Mouse (Mus musculus) C2C12 (cell line): Measurements from ENCODE around the gene Tm9sf2. TPM values are rescaled to one million over a fixed set of nuclear protein-coding genes. Genes with fewer than 3 reads are reported as not detected.
A peak's percentile ranks its signal among the peaks of the same experiment; 100 is the strongest.

ENCODE experiments used
- H3K27me3 ChIP-seq: one replicate; pipeline ENCODE4 v1.6.1; 2011; ENCODE audit not compliant: control insufficient read depth, insufficient read depth, insufficient read length
- H3K36me3 ChIP-seq: one replicate; pipeline ENCODE4 v1.6.1; 2011; ENCODE audit not compliant: control insufficient read depth, insufficient read depth
- H3K4me3 ChIP-seq: one replicate; pipeline ENCODE4 v1.5.1; 2011; ENCODE audit warnings: mild to moderate bottlenecking, control low read depth; ENCODE audit not compliant: poor library complexity, insufficient read depth, severe bottlenecking
- H3K79me2 ChIP-seq: one replicate; pipeline ENCODE4 v1.6.1; 2011; ENCODE audit not compliant: control insufficient read depth, insufficient read depth
- H3K79me3 ChIP-seq: one replicate; pipeline ENCODE4 v1.6.1; 2011; ENCODE audit warnings: low read depth, control low read depth
- H3ac ChIP-seq: one replicate; pipeline ENCODE3; 2011; ENCODE audit warnings: low read depth; ENCODE audit not compliant: control insufficient read depth, insufficient read length
- CEBPB ChIP-seq: IDR thresholded peaks from one replicate; pipeline ENCODE4 v1.6.1; 2011; ENCODE audit warnings: low read depth, mild to moderate bottlenecking, control low read depth, moderate library complexity
- CTCF ChIP-seq: IDR thresholded peaks from one replicate; pipeline ENCODE4 v1.5.1; 2011; ENCODE audit not compliant: control insufficient read depth, insufficient read depth, insufficient read length
- FOSL1 ChIP-seq: IDR thresholded peaks from one replicate; pipeline ENCODE4 v1.8.0; 2011; ENCODE audit warnings: mild to moderate bottlenecking, low read length; ENCODE audit not compliant: poor library complexity, insufficient read depth, severe bottlenecking
- MAX ChIP-seq: IDR thresholded peaks from one replicate; pipeline ENCODE4 v1.6.1; 2011; ENCODE audit warnings: mild to moderate bottlenecking, control low read depth
- MYOD1 ChIP-seq: IDR thresholded peaks from one replicate; pipeline ENCODE4 v1.6.1; 2011; ENCODE audit warnings: low read depth; ENCODE audit not compliant: control insufficient read depth, insufficient read length
- MYOG ChIP-seq: IDR thresholded peaks from one replicate; pipeline ENCODE4 v1.6.1; 2011; ENCODE audit not compliant: control insufficient read depth, insufficient read length; ENCODE audit errors: extremely low read depth
- USF1 ChIP-seq: IDR thresholded peaks from one replicate; pipeline ENCODE4 v1.6.1; 2011; ENCODE audit warnings: low read depth, mild to moderate bottlenecking, control low read depth, moderate library complexity
- long read RNA-seq, 2 experiments: library from polyadenylated mRNA; unstranded; transcript quantifications; one replicate each; pipeline ENCODE4 v2.0.0; 2019 to 2020
- polyA plus RNA-seq: library from polyadenylated mRNA; unstranded; fragments of >200 nt; fragmentation: generic; extraction: Trizol; gene quantifications from one replicate; pipeline ENCODE4 v1.2.1, GENCODE M21; 2012; ENCODE audit warnings: missing spikeins

The Tm9sf2 gene
- 44.6 TPM for polyA plus RNA-seq
- long read RNA-seq, experiment 1, transcript Tm9sf2-201 (17 exons, 3,107 nt), result major isoform, 93 of 119 reads
- long read RNA-seq, experiment 1, partial matches to known transcripts, result 14 of 119 reads
- long read RNA-seq, experiment 1, other reads (novel, unspliced or antisense), result 12 of 119 reads
- long read RNA-seq, experiment 2, transcript Tm9sf2-201 (17 exons, 3,107 nt), result major isoform, 1,110 of 1,169 reads
- long read RNA-seq, experiment 2, partial matches to known transcripts, result 7 of 1,169 reads
- long read RNA-seq, experiment 2, other reads (novel, unspliced or antisense), result 52 of 1,169 reads

DNA sequence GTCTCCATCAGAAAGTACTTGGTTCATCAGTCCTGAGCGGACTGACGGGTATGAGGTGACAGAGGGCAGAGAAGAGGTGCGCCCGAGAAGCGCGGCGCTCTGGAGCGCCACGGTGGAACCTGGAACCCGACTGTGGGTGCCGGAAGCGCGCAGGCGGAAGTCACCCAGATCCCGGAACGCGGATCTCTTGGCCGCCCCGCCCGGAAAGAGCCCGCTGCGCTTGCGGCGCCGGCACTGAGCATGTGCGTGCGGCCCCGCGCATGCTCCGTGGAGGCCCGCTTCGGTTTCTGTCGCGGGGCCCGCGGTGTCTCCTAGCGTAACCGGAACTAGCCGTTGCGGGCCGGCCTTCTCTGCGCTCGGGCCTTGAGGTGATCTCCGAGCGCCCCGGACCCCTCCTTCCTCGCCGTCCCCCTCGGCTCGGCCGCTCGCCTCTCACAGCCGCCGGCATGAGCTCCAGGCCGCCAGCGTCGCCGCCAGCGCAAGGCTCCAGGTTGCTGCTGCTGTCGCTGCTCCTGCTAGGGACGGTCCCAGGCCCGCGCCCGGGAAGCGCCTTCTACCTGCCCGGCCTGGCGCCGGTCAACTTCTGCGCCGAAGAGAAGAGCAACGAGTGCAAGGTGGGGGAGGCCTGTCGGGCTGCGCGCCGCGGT is at the start of gene Tm9sf2:
Gene Tm9sf2, plus strand, starts transcription at position 217 of the 647 bp plus-strand sequence.
- Histone ChIP-seq H3K27me3 (no peaks in the 10 kb centered on the region), H3K79me2 (peaks cover 50% of the 10 kb centered on the region), H3K4me3 (peak within 1 kb of the TSS; percentile 95), H3K79me3 (peaks cover 48% of the 10 kb centered on the region), H3K36me3 (peaks cover 11% of the 10 kb centered on the region), H3ac (peak within 1 kb of the TSS; percentile 99)
- TF ChIP-seq MYOD1 (no peak), MAX (peak; percentile 46)

DNA sequence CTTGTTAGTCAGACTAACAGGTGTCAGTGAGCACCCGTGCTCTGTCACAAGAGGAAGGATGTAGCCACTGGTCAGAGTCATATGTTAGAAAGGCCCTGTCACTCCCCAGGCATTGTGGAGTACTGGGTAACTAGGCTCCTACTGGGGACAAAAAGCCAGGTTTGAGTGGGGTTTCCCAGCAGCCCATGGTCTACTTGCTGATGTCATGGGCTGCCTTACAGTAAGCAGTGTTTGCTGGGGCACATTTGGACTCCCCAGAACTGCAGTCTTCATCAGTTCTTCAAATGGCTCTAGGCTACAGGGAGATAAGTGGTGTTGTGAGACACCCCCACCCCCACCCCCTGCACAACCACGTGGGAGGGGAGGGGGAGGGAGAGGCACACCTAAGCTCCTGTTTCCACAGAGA is 48.9 kb upstream of the Tm9sf2 start:
- no peak overlapping the region for H3ac ChIP-seq
- no peaks in the 10 kb centered on the region for H3K79me2 ChIP-seq
- no peaks in the 10 kb centered on the region for H3K79me3 ChIP-seq
- no peak overlapping the region for H3K4me3 ChIP-seq
- H3K27me3 ChIP-seq, result no peaks in the 10 kb centered on the region
- TF ChIP-seq FOSL1 (no peak), USF1 (no peak), CEBPB (no peak), MAX (no peak), MYOG (no peak), CTCF (no peak), MYOD1 (no peak)
- no peaks in the 10 kb centered on the region for H3K36me3 ChIP-seq

DNA sequence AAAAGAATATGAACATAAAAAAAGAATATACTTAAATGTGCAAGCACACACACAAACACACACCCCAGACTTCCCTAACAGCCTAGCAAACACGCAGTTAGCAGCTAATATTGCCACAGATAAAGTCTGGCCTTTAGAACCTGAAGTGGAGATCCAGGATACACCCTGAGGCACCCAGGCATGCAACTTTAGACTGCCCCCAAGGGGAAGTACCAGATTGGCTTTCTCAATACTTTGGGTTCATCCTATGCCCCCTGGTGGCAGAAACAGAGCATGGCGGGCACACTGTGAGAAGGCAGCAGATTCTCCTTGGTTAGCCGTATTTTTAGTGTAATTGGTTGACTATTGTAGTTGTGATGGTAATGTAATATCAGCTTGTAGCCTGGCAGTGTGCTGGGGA is 46.2 kb upstream of the Tm9sf2 start:
- Histone ChIP-seq H3K79me2 (no peaks in the 10 kb centered on the region), H3K4me3 (no peak overlapping the region), H3K79me3 (no peaks in the 10 kb centered on the region), H3K27me3 (no peaks in the 10 kb centered on the region), H3K36me3 (no peaks in the 10 kb centered on the region), H3ac (no peak overlapping the region)
- TF ChIP-seq FOSL1 (no peak), MYOD1 (no peak), MYOG (no peak), CEBPB (no peak), CTCF (peak; percentile 85), MAX (no peak), USF1 (no peak)

DNA sequence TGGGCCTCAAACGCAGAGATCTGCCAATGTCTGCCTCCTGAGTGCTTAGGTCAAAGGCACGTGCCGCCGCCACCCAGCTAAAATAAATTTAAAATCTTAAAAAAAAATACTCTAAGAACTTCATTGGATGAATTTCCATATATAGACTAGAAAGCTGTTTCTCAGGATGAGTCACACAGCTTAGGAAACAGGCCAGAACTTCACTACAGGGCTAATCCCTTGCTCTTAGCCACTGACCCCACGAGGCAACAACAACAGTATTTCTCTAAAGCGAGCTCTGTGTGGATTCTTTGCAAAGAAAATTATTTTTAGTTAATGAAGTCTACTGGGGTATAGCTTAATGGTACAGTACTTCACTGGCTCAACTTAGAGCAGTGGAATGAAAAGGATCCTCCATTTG is 45.5 kb upstream of the Tm9sf2 start:
- H3K79me2 ChIP-seq, result no peaks in the 10 kb centered on the region
- TF ChIP-seq CTCF (no peak), FOSL1 (no peak), MAX (no peak), MYOG (no peak), USF1 (no peak), CEBPB (no peak), MYOD1 (no peak)
- H3ac ChIP-seq, result no peak overlapping the region
- H3K79me3 ChIP-seq, result no peaks in the 10 kb centered on the region
- no peak overlapping the region for H3K4me3 ChIP-seq
- H3K36me3 ChIP-seq, result no peaks in the 10 kb centered on the region
- no peaks in the 10 kb centered on the region for H3K27me3 ChIP-seq

DNA sequence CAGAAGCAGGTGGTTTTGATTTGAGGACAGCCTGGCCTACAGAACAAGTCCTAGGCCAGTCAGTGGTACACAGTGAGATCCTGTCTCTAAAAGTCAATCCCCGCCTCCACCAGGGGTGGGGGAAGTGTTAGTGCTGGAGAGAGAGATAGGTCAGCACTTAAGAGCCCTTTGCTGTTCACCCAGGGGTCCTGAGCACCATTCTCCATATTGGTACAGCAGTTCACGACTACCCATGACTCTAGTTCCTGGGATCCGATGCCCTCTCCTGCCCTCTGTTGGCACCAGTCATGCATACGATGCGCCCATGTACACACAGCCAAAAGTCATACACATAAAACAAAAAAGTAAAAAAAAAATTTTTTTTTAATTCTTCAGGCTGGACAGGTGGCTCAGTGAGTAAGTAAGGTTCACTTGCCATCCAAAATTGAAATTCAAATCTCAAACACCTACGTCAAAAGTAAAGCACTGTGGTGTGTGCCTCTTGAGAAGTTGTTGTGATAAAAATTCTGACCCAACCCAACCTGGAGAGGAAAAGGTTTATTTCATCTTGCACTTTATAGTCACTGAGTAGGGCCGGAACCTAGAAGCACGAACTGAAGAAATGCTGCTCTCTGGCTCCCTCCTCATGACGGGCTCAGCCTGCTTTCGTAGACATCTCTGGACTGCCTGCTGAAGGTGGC is 44.3 kb upstream of the Tm9sf2 start:
- H3K79me2 ChIP-seq, result no peaks in the 10 kb centered on the region
- TF ChIP-seq USF1, result no peak
- TF ChIP-seq FOSL1, result no peak
- H3K27me3 ChIP-seq, result no peaks in the 10 kb centered on the region
- no peaks in the 10 kb centered on the region for H3K79me3 ChIP-seq
- no peak overlapping the region for H3K4me3 ChIP-seq
- H3ac ChIP-seq, result no peak overlapping the region
- H3K36me3 ChIP-seq, result no peaks in the 10 kb centered on the region

DNA sequence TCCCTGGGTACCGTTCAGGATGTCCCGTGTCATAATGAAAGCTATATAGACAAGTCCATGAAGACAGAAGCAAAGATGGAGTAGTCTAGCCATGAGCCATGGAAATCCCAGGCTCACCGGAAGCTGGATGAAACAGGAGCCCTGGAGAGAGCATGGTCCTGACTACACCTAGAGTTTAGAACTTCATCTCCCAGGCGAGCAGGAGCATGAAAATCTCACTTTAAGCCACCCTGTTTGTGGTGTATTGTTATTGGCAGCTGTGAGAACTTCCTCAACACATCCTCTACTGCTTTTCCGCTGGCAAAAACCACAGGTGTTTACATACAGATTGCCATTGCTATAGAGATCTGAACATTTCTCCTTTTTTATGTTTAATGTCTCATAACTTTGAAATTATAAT is 43.2 kb upstream of the Tm9sf2 start:
- Histone ChIP-seq H3K36me3 (no peaks in the 10 kb centered on the region), H3K27me3 (no peaks in the 10 kb centered on the region), H3ac (no peak overlapping the region), H3K79me2 (no peaks in the 10 kb centered on the region), H3K4me3 (no peak overlapping the region), H3K79me3 (no peaks in the 10 kb centered on the region)
- no peak for TF ChIP-seq USF1
- TF ChIP-seq CTCF, result no peak
- no peak for TF ChIP-seq FOSL1
- no peak for TF ChIP-seq MAX
- no peak for TF ChIP-seq MYOD1
- no peak for TF ChIP-seq CEBPB
